Mouse (Mus musculus): ENCODE results near the gene Gpr152. TPM values are rescaled to one million over a fixed set of nuclear protein-coding genes. Genes with fewer than 3 reads are reported as not detected.

Gpr152 gene
- polyA plus RNA-seq, 1 experiment from 2014 or later: not detected

- ATAC-seq: peak; percentile 81
- Histone ChIP-seq H3K4me2 (replicated peaks; ENCODE audit: low read depth) (peak within 1 kb of the TSS; percentile 90), H3K27me3 (replicated peaks; ENCODE audit: control insufficient read depth, insufficient read depth, low read length) (no peaks in the 10 kb centered on the region), H3K27ac (ENCODE audit: low read depth, low read length) (no peak within 1 kb of the TSS), H3K9ac (ENCODE audit: low read depth, low read length) (peak within 1 kb of the TSS; percentile 83), H3K36me3 (ENCODE audit: control insufficient read depth, insufficient read depth) (peaks cover 31% of the 10 kb centered on the region), H3K9me3 (ENCODE audit: control insufficient read depth) (no peaks in the 10 kb centered on the region), H3K4me3 (ENCODE audit: low read depth, low read length) (peak within 1 kb of the TSS; percentile 80), H3K4me1 (replicated peaks; ENCODE audit: control insufficient read depth, insufficient read depth, low read length) (peaks cover 4% of the 10 kb centered on the region; the same call in 1 of the 2 replicates)
- 7% methylated on average over 42 of the region's 42 CpGs for WGBS
- no peak for TF ChIP-seq CTCF (IDR thresholded peaks at IDR 0.05; ENCODE audit: low read depth)
Measured at GRCm38 (mm10) chr19:4162646-4163542, 23.3 kb downstream of the Gpr152 start, which contains the start of gene Rps6kb2. Gene Rps6kb2 (minus strand): TSS chr19:4163354.

DNA sequence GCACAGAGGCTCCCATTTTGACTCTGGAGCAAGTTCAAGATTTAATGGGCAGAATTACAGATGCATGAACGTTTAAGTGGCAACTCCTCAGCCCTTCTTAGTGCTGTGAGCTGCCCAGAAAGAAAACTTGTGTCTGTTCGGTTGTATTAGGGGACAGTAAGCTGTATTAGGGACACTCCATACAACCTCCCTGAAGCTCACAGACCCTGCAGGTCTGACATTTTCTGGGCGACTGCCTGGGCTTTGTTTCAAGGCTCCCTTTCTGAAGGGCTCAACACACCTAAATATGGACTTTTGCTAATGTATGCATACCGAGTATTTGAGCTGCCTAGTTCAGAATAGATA is 23.9 kb downstream of the Gpr152 start:
- Histone ChIP-seq H3K4me1 (replicated peaks; ENCODE audit: control insufficient read depth, insufficient read depth, low read length) (peaks cover 4% of the 10 kb centered on the region; the same call in 1 of the 2 replicates), H3K27ac (ENCODE audit: low read depth, low read length) (no peak overlapping the region), H3K4me2 (replicated peaks; ENCODE audit: low read depth) (peak overlapping the region; percentile 90), H3K4me3 (ENCODE audit: low read depth, low read length) (peak overlapping the region; percentile 80), H3K27me3 (replicated peaks; ENCODE audit: control insufficient read depth, insufficient read depth, low read length) (no peaks in the 10 kb centered on the region), H3K9ac (ENCODE audit: low read depth, low read length) (no peak overlapping the region; the same call in 1 of the 2 replicates), H3K36me3 (ENCODE audit: control insufficient read depth, insufficient read depth) (peaks cover 27% of the 10 kb centered on the region), H3K9me3 (ENCODE audit: control insufficient read depth) (no peaks in the 10 kb centered on the region)
- ATAC-seq: no peak
- 31% methylated on average over 4 of the region's 4 CpGs for WGBS
- TF ChIP-seq CTCF (IDR thresholded peaks at IDR 0.05; ENCODE audit: low read depth): no peak

GRCm38 (mm10) chr19:4164100-4164499 is 24.5 kb downstream of the Gpr152 start:
- peaks cover 4% of the 10 kb centered on the region; the same call in 1 of the 2 replicates for H3K4me1 ChIP-seq (replicated peaks; ENCODE audit: control insufficient read depth, insufficient read depth, low read length)
- no peaks in the 10 kb centered on the region for H3K27me3 ChIP-seq (replicated peaks; ENCODE audit: control insufficient read depth, insufficient read depth, low read length)
- no peak overlapping the region for H3K27ac ChIP-seq (ENCODE audit: low read depth, low read length)
- no peak overlapping the region for H3K4me3 ChIP-seq (ENCODE audit: low read depth, low read length)
- H3K36me3 ChIP-seq (ENCODE audit: control insufficient read depth, insufficient read depth): peaks cover 21% of the 10 kb centered on the region
- TF ChIP-seq CTCF (IDR thresholded peaks at IDR 0.05; ENCODE audit: low read depth): no peak
- H3K9me3 ChIP-seq (ENCODE audit: control insufficient read depth): no peaks in the 10 kb centered on the region
- WGBS: 65% methylated on average over 3 of the region's 3 CpGs
- no peak overlapping the region for H3K9ac ChIP-seq (ENCODE audit: low read depth, low read length)
- ATAC-seq: no peak
- H3K4me2 ChIP-seq (replicated peaks; ENCODE audit: low read depth): no peak overlapping the region

DNA sequence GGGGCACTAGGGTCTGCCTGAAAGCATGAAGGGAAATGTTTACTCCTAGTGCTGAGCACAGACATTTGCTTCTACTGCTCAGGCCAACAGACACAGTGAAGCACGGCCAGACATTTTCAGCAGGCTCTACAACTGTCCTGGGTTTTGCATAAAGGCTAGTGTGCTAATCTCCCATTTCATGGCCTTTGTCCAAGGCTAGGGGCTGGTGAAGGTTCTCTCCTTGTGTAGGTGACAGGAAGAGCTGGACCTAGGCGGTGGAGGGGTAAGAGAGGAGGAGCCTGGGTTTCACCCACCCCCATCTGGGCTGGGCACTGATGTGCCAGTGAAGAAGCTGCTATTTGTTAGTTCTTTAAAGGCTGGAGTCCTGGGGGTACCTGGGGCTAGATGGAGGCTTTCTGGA is 25.1 kb downstream of the Gpr152 start:
- H3K4me2 ChIP-seq (replicated peaks; ENCODE audit: low read depth): no peak overlapping the region

DNA sequence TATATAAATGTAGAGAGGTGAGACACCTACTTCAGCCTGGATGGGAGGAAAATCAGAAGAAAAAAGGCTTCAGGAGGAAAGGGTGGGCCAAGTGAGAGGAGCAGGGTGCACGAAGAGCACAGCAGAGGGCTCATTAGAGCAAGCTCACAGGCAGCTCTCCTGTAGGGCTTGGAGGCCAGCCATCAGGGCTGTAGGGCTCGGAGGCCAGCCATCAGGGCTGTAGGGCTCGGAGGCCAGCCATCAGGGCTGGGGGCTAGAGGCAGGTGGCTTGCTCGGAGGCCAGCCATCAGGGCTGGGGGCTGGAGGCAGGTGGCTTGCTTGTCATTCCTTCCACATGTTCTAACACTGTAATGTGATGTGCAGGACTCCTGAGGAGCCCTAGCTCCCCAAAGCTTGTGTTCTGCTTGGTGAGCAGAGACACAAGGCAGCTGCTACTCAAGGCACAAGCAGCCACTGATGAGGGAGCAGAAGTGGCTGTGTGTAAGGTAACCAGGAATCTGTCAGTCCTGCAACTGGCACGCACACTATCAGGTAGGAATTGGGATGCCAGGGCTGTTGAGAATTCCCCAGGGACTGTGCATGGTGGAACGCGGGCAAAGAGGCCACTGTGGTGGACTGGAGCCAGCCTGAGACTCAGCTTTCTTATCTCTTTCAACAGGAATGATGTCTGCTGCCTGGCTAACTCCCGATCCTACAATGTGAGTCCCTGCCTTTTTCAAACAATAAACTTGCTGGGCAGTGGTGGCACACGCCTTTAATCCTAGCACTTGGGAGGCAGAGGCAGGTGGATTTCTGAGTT is 27.3 kb downstream of the Gpr152 start:
- H3K4me3 ChIP-seq (ENCODE audit: low read depth, low read length): no peak overlapping the region
- WGBS: 75% methylated on average over 9 of the region's 9 CpGs
- no peak for ATAC-seq
- H3K27me3 ChIP-seq (replicated peaks; ENCODE audit: control insufficient read depth, insufficient read depth, low read length): no peaks in the 10 kb centered on the region
- no peaks in the 10 kb centered on the region for H3K9me3 ChIP-seq (ENCODE audit: control insufficient read depth)
- peaks cover 9% of the 10 kb centered on the region; the same call in 1 of the 2 replicates for H3K4me1 ChIP-seq (replicated peaks; ENCODE audit: control insufficient read depth, insufficient read depth, low read length)
- H3K36me3 ChIP-seq (ENCODE audit: control insufficient read depth, insufficient read depth): peaks cover under 1% of the 10 kb centered on the region; the same call in 1 of the 2 replicates
- no peak overlapping the region for H3K4me2 ChIP-seq (replicated peaks; ENCODE audit: low read depth)
- H3K9ac ChIP-seq (ENCODE audit: low read depth, low read length): no peak overlapping the region
- H3K27ac ChIP-seq (ENCODE audit: low read depth, low read length): no peak overlapping the region
- no peak for TF ChIP-seq CTCF (IDR thresholded peaks at IDR 0.05; ENCODE audit: low read depth)

More for the DNA sequence above, 25.1 kb downstream of the Gpr152 start:
- Histone ChIP-seq H3K36me3 (ENCODE audit: control insufficient read depth, insufficient read depth) (peaks cover 15% of the 10 kb centered on the region), H3K9ac (ENCODE audit: low read depth, low read length) (no peak overlapping the region), H3K4me3 (ENCODE audit: low read depth, low read length) (no peak overlapping the region), H3K4me1 (replicated peaks; ENCODE audit: control insufficient read depth, insufficient read depth, low read length) (peaks cover 5% of the 10 kb centered on the region; the same call in 1 of the 2 replicates), H3K27ac (ENCODE audit: low read depth, low read length) (no peak overlapping the region; the same call in 1 of the 2 replicates), H3K27me3 (replicated peaks; ENCODE audit: control insufficient read depth, insufficient read depth, low read length) (no peaks in the 10 kb centered on the region), H3K9me3 (ENCODE audit: control insufficient read depth) (no peaks in the 10 kb centered on the region)
- WGBS: 78% methylated on average over 2 of the region's 2 CpGs
- ATAC-seq: no peak
- TF ChIP-seq CTCF (IDR thresholded peaks at IDR 0.05; ENCODE audit: low read depth): no peak

DNA sequence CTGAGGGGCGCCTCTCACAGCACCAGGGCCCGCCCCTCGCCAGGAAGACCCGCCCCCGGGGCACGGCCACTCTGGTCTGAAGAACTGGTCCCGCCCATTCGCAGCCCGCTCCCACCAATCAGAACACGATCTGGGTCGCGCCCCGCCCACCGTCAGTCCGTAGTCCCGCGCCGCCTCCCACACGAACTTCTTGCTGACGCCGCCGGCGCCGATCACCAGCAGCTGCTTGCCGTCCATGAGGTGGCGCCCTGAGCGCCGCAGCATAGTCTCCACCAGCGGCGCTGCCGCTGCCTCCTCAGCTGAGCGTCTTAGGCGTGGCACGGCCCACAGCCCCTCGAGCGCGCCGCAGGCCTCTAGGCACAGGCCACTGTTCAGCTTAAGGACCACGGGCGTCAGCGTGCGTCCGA is 29.8 kb downstream of the Gpr152 start:
- Histone ChIP-seq H3K4me3 (ENCODE audit: low read depth, low read length) (peak overlapping the region; percentile 36), H3K4me1 (replicated peaks; ENCODE audit: control insufficient read depth, insufficient read depth, low read length) (peaks cover 5% of the 10 kb centered on the region; the same call in 1 of the 2 replicates), H3K9me3 (ENCODE audit: control insufficient read depth) (no peaks in the 10 kb centered on the region), H3K9ac (ENCODE audit: low read depth, low read length) (peak overlapping the region; percentile 51), H3K4me2 (replicated peaks; ENCODE audit: low read depth) (peak overlapping the region; percentile 87), H3K27me3 (replicated peaks; ENCODE audit: control insufficient read depth, insufficient read depth, low read length) (no peaks in the 10 kb centered on the region), H3K27ac (ENCODE audit: low read depth, low read length) (peak overlapping the region; percentile 78), H3K36me3 (ENCODE audit: control insufficient read depth, insufficient read depth) (no peaks in the 10 kb centered on the region)
- peak; percentile 93 for ATAC-seq
- TF ChIP-seq CTCF (IDR thresholded peaks at IDR 0.05; ENCODE audit: low read depth): peak; percentile 99
- WGBS: under 1% methylated on average over 42 of the region's 43 CpGs

All from intestine, postnatal 0 days (tissue).